Mouse (Mus musculus) cortical plate, adult 2 months (tissue): ENCODE measurements around the gene Zfhx3. TPM values are rescaled to one million over a fixed set of nuclear protein-coding genes. Genes with fewer than 3 reads are reported as not detected.

Experiments
- H3K27ac ChIP-seq: fragments of 200-500 bp; 2 replicates; pipeline ENCODE4 v1.5.1; 2012; ENCODE audit warnings: low read length, control low read depth, inconsistent platforms; ENCODE audit not compliant: insufficient read depth
- H3K4me1 ChIP-seq: fragments of 200-500 bp; 2 replicates; pipeline ENCODE4 v1.6.1; 2011; ENCODE audit warnings: low read length; ENCODE audit not compliant: control insufficient read depth, insufficient read depth
- H3K4me3 ChIP-seq: fragments of 200-500 bp; 2 replicates; pipeline ENCODE4 v1.5.1; 2011; ENCODE audit warnings: mild to moderate bottlenecking, low read length, control low read depth; ENCODE audit not compliant: insufficient read depth
- CTCF ChIP-seq: fragments of 200-500 bp; IDR thresholded peaks from 2 replicates; pipeline ENCODE4 v1.5.1; 2011; ENCODE audit warnings: mild to moderate bottlenecking, control low read depth, low read length; ENCODE audit not compliant: insufficient read depth; ENCODE audit errors: extremely low read depth
- POLR2A ChIP-seq: fragments of 200-500 bp; IDR thresholded peaks from 2 replicates; pipeline ENCODE4 v1.6.1; 2011; ENCODE audit warnings: mild to moderate bottlenecking, low read length, control low read depth; ENCODE audit not compliant: insufficient read depth; ENCODE audit errors: extremely low read depth
- polyA plus RNA-seq: library from polyadenylated mRNA; depleted of rRNA; stranded (reverse); fragments of >200 nt; gene quantifications from 2 replicates; pipeline ENCODE4 v1.2.3, GENCODE M21; 2012

The Zfhx3 gene
- polyA plus RNA-seq, 1 experiment, result 1.3 TPM

DNA sequence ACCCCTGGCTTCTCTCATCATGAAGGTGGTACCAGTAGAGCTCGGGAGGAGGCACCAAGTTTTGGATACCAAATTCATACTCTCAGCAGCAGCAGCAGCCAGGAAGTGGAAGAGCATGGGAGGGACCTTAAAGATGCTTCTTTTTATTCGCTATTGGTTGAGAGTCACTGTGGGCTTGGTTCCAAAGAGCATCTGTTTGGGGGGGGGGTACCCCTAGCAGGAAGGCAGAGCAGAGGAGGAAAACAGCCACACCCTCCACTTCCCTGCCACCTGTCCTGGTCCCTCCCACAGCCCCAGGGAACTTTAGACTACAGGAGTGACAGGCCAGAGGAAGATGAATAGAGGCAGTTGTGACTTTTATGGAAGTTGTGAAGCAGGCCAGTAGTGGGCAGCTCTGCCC lies 904.9 kb downstream of the Zfhx3 start:
- H3K4me1 ChIP-seq, result no peaks in the 10 kb centered on the region
- no peak overlapping the region for H3K27ac ChIP-seq
- H3K4me3 ChIP-seq, result no peak overlapping the region
- TF ChIP-seq CTCF, result no peak
- TF ChIP-seq POLR2A, result no peak

DNA sequence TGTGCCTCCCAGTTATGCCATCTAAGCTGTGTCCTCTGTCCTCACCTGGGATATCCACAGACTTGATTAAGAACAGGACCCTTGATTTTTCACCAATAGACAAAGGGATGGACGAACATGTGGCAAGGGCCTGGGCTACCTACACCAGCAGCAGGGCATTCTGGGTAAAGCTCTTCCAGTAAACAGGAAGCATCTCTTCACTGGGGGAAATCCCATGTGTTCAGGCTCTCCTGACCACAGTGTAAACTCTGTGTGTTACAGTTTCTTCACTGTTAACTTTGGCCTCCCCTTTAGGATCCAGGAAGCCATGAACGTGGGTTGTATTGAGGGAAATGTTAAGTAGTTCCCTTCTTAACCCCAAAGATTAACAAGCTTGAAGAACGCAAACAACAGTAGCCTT lies 906.0 kb downstream of the Zfhx3 start:
- Histone ChIP-seq H3K4me1 (no peaks in the 10 kb centered on the region), H3K4me3 (no peak overlapping the region), H3K27ac (no peak overlapping the region)
- TF ChIP-seq POLR2A (no peak), CTCF (no peak)

DNA sequence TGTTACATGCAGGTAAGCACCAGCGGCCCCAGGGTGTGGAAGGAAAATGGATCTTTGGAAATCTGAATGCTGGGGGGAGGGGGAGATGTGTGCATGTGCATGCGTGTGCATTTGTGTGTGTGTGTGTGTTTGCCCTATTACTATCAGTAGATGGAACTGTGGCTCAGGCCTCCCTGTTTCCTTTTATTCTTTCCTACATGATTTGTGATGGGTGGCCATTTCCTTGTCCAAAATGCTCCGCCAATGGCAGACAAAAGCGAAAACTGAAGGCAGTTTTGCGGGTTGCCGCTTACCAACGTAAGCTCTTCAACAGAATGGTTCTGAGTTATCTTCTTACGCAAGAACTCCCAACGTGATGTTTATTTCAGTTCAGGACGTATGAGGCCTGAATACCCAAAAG lies 910.6 kb downstream of the Zfhx3 start:
- Histone ChIP-seq H3K4me3 (no peak overlapping the region), H3K27ac (no peak overlapping the region)
- TF ChIP-seq POLR2A (no peak), CTCF (no peak)

DNA sequence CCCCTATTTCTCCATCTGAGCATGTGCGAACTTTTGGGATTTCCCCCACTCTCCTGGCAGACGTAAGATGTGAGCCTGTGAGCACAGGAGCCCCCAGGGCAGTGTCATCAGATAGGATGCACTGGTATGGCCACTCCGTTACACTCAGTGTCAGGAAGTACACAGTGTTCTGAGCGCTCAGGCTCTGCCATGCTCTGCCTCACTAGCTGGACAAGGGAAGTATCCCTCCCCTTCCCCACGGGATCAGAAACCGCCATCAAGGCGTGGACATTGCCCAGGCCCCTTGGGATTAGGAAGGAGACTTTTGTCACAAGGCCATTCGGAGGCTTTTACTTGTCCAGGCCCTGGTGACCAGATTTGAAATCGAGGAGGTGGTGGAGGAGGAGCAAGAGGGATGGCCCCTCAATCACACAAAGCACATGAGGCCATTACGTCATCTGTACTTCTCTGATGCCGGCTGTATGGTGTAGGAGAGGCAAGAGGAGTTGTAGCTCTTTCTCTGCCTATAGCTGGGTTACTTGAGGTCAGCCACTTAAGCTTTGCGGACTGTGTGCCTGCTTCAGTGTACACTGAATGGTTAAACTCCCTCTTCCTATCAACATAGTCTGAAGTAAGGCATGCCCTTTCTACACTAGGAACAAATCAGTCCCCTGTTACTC lies 912.1 kb downstream of the Zfhx3 start:
- H3K4me3 ChIP-seq, result no peak overlapping the region
- H3K27ac ChIP-seq, result no peak overlapping the region
- TF ChIP-seq POLR2A, result no peak
- no peak for TF ChIP-seq CTCF
- H3K4me1 ChIP-seq, result no peaks in the 10 kb centered on the region

More for the DNA sequence above, 910.6 kb downstream of the Zfhx3 start:
- H3K4me1 ChIP-seq, result no peaks in the 10 kb centered on the region

DNA sequence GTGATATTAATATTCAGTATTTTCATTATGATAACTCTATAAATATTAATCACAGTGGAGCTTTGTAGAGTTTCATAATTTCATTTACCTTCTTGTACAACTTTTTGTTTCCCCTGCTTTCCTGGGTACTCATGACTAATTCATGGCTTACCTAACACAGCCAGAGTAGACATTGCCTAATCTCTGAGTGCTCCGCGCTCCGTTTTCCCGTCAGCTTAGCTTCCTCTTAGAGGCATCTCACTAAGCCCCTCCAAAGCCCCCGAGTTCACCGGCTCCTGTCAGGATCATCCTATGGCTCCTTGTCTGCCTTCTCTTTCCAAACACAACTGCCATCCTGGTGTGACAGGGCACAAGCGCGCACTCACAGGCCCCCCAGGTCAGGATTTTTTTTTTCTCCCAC lies 916.6 kb downstream of the Zfhx3 start:
- no peaks in the 10 kb centered on the region for H3K4me1 ChIP-seq
- no peak overlapping the region for H3K27ac ChIP-seq
- H3K4me3 ChIP-seq, result no peak overlapping the region
- TF ChIP-seq POLR2A (no peak), CTCF (no peak)

DNA sequence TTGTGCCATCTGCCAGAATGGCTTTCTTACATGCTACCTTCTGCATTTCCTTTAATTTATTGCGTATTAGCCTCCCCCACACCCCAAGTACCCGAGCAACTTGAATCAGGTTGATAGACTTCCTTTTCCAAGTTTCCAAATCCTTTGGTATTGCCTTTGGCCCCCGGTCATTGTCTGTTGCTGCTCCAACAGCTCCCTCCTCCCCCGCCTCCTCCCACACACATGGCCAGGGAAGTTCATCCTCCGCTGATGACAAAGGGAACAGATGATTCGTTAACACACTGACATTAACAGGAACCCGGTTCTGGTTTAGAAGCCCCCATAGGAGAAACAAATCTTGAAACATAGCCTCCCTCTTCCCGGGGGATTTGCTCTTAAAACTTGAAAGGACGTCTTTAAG lies 917.5 kb downstream of the Zfhx3 start:
- no peak overlapping the region for H3K4me3 ChIP-seq
- no peak overlapping the region for H3K27ac ChIP-seq
- no peaks in the 10 kb centered on the region for H3K4me1 ChIP-seq
- TF ChIP-seq POLR2A, result no peak
- no peak for TF ChIP-seq CTCF

DNA sequence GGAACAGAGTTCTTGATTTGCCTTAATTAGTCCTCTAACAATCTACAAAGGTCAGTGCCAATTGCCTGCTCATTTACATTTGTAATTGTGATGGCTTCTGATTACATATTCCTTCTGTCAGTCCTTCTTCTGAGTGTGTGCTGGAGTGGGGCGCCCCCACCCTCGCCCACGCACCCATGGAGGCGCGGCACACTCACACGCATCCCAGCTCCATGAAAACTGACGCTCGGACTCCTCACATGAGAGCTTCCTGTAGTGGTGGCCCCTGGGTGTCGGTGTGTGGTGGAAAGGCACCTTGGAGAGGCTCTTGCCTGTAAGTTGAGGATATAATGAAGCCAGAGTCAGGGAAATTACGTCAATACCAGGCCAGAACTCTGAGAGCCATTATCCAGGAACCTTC lies 921.0 kb downstream of the Zfhx3 start:
- no peak for TF ChIP-seq POLR2A
- TF ChIP-seq CTCF, result no peak
- Histone ChIP-seq H3K27ac (no peak overlapping the region), H3K4me3 (no peak overlapping the region), H3K4me1 (no peaks in the 10 kb centered on the region)

DNA sequence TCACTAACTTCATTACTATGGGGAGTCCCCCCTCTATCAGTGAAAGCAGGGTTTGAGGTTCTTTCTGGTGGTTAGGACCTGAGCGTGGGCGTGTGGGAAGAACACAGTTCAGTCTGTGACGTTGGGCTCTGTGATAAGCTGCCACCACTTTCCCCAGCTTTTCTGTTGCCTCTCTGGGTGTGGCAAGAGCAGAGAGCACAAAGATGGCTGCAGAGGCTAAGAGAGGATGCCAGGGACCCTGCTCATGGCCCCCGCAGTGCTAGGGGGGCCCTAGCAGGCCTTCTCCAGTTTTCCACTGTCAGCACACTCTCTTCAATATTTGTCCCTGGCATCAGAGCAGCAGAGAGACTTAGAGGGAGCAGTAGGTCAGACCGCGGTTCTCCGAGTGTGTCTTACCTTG lies 924.0 kb downstream of the Zfhx3 start:
- H3K4me3 ChIP-seq, result no peak overlapping the region
- TF ChIP-seq POLR2A (no peak), CTCF (no peak)
- no peaks in the 10 kb centered on the region for H3K4me1 ChIP-seq
- H3K27ac ChIP-seq, result no peak overlapping the region

DNA sequence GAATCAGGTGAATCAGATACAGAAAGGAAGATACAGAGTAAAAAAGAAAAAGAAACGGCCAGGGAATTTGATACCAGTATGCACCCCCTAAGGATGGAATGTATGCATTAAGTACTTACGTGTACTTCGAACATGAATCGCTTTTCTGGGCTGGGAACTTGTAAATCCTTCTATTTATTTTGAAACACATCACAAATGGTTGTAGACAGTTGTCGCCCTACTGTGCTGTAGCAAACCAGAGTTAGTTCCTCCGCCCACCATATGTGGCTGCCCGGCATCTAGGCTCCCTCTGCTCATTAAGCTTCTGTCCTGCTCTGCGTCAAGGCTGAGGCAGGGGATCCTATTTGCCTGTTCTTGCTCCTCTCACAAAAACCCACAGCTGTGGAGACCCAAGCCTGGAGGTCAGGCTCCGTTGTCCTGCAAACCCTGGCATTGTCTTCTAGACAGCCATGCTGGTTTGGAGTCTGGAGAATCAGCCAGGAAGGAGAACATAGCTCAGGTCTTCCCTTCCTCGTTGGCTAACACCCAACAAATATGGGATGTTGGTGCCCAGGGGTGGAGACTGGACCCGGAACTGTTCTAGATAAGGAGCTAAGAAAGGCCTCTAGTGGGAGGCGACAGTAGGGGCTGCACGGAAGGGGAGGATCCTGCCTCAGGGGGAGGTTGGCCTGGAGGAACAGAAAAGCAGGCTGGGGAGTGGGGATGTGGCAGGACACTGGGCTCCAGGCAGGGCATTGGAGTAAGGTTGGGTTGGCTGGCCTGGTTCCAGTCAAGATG lies 925.2 kb downstream of the Zfhx3 start:
- H3K27ac ChIP-seq, result no peak overlapping the region
- no peaks in the 10 kb centered on the region for H3K4me1 ChIP-seq
- TF ChIP-seq POLR2A (no peak), CTCF (no peak)
- no peak overlapping the region for H3K4me3 ChIP-seq

DNA sequence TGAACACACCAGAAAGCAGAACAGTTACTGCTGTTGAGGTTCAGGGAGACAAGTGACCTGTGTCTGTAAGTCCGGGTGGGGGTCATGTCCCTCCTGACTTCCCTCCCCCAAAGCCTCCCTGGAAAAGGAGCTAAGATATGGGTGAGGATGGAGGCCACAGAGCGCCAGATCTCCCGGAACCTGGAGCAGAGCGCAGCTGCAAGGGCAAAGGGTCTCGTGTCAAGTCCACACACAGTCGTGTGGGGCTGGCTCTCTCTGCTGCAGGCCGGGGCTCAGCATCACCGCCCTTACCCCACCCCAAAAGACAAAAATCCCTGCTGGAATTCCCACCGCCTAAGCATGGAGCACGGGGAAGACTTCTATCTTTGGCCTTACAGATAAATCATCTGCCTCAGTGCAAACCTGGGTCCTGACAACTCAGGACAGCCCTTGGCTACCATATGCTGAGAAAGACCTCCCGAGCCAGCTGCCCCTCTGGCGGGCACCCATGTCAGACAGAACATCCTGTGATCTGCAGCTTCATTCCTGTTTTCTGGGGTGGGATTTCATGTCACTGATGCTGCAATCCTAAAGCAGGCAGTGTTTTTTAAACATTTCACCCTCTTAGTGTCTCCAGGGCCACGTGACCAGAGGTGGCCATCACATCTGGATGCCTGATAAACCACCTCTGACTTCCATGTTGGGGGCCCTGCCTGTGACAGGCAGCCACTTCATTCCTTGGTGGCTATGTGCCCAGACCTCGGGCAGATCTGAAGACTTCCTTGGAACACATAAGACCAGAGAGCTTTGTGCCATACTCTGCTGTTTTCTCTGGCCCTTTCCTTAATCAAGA lies 926.0 kb downstream of the Zfhx3 start:
- Histone ChIP-seq H3K27ac (no peak overlapping the region), H3K4me3 (no peak overlapping the region), H3K4me1 (no peaks in the 10 kb centered on the region)
- no peak for TF ChIP-seq POLR2A
- no peak for TF ChIP-seq CTCF

DNA sequence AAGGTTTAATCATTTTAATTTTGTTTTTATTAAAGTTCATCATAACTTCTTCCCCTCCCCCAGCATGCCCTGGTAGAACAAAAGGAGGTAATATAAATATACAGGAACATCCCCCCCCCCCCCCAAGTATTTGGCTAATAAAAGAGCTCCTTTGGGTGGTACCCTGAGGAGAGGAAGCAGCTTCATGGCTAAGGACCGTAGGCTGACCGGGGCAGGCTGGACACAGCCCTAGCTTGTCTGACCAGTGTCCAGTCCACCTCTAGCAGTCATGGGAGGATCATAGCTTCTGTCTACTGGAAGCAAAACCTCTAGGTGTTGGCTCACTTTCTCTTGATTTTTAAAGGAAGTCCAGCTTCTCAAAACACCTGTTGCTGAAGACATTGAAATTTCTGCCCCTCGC lies 927.0 kb downstream of the Zfhx3 start:
- TF ChIP-seq CTCF (no peak), POLR2A (no peak)
- no peaks in the 10 kb centered on the region for H3K4me1 ChIP-seq
- no peak overlapping the region for H3K4me3 ChIP-seq
- no peak overlapping the region for H3K27ac ChIP-seq
